Comparison of ENCODE assay signal across 8 mouse cellular contexts in genomic region chr4:100527554-100528001, GRCm38 (mm10). TPM values are rescaled to one million over a fixed set of nuclear protein-coding genes. Genes with fewer than 3 reads are reported as not detected.
A peak's percentile ranks its signal among the peaks of the same experiment; 100 is the strongest.
DNase-seq lines count a peak whose midpoint lies in the region; ATAC-seq lines count a peak whose summit lies in the region.

No protein-coding gene starts in this region.

- 0 out of 2 replicates have a peak, but pooled peaks cover 2% of the 10 kb centered on the region for H3K27me3 ChIP-seq in heart, embryonic 11.5 days (ENCODE audit: control insufficient read depth, insufficient read depth, low read length)
- no peaks in the 10 kb centered on the region; the same call in 1 of the 2 replicates for H3K27me3 ChIP-seq in limb, embryonic 15.5 days
- no peaks in the 10 kb centered on the region for H3K27me3 ChIP-seq in stomach, embryonic 14.5 days (ENCODE audit: control insufficient read depth, insufficient read depth, low read length)

- no peaks in the 10 kb centered on the region for H3K36me3 ChIP-seq in heart, embryonic 11.5 days (ENCODE audit: control insufficient read depth, insufficient read depth, low read length)
- H3K36me3 ChIP-seq in limb, embryonic 15.5 days, result no peaks in the 10 kb centered on the region
- no peaks in the 10 kb centered on the region for H3K36me3 ChIP-seq in stomach, embryonic 14.5 days (ENCODE audit: control insufficient read depth, insufficient read depth, low read length)

- ATAC-seq in heart, embryonic 11.5 days (replicated peaks; ENCODE audit: insufficient number of reproducible peaks, low FRiP score, low TSS enrichment), result peak; percentile 67; the same call in 1 of the 2 replicates
- ATAC-seq in limb, embryonic 15.5 days (ENCODE audit: insufficient number of reproducible peaks, low FRiP score, low TSS enrichment, low read depth), result peak; percentile 63
- ATAC-seq in stomach, embryonic 14.5 days (ENCODE audit: insufficient number of reproducible peaks, insufficient read depth, low FRiP score, low read depth), result peak; percentile 65; the same call in 1 of the 2 replicates

- H3K4me3 ChIP-seq in heart, embryonic 11.5 days (ENCODE audit: low read depth, low read length), result no peak overlapping the region
- peak overlapping the region; percentile 33 for H3K4me3 ChIP-seq in limb, embryonic 15.5 days
- peak overlapping the region; percentile 15; the same call in 1 of the 2 replicates for H3K4me3 ChIP-seq in stomach, embryonic 14.5 days (ENCODE audit: low read depth, low read length)

- WGBS in heart, embryonic 11.5 days (ENCODE audit: insufficient replicate concordance), result 7% methylated on average over 15 of the region's 15 CpGs
- 2% methylated on average over 15 of the region's 15 CpGs for WGBS in limb, embryonic 15.5 days
- 8% methylated on average over 15 of the region's 15 CpGs for WGBS in stomach, embryonic 14.5 days

- peak; percentile 12 to 16 for DNase-seq in cerebellum, postnatal 10 days
- DNase-seq in cerebellum, postnatal 14 days, result no peak
- peak; percentile 48 for DNase-seq in Muller cell, postnatal 12 days (ENCODE audit: inconsistent ontology term)
- DNase-seq in spleen, postnatal 36 days (ENCODE audit: low spot score in 2 of 2), result no peak
- DNase-seq in MN1 (ENCODE audit: low spot score), result no peak

- no peaks in the 10 kb centered on the region for H3K9me3 ChIP-seq in heart, embryonic 11.5 days (replicated peaks; ENCODE audit: control insufficient read depth, low read length)
- H3K9me3 ChIP-seq in limb, embryonic 15.5 days, result no peaks in the 10 kb centered on the region
- no peaks in the 10 kb centered on the region for H3K9me3 ChIP-seq in stomach, embryonic 14.5 days (ENCODE audit: control insufficient read depth, low read depth, low read length)

- peaks cover 21% of the 10 kb centered on the region for H3K4me1 ChIP-seq in heart, embryonic 11.5 days (ENCODE audit: control insufficient read depth, insufficient read depth, low read length)
- peaks cover 10% of the 10 kb centered on the region for H3K4me1 ChIP-seq in limb, embryonic 15.5 days
- H3K4me1 ChIP-seq in stomach, embryonic 14.5 days (ENCODE audit: control insufficient read depth, insufficient read depth, low read length), result 0 out of 2 replicates have a peak, but pooled peaks cover 3% of the 10 kb centered on the region

- peak overlapping the region; percentile 58 for H3K9ac ChIP-seq in heart, embryonic 11.5 days (ENCODE audit: low read depth, low read length)
- no peak overlapping the region for H3K9ac ChIP-seq in limb, embryonic 15.5 days
- H3K9ac ChIP-seq in stomach, embryonic 14.5 days (replicated peaks; ENCODE audit: low read depth, low read length), result no peak overlapping the region

- H3K27ac ChIP-seq in heart, embryonic 11.5 days (ENCODE audit: low read depth, low read length), result peak overlapping the region; percentile 6
- peak overlapping the region; percentile 69; the same call in 1 of the 2 replicates for H3K27ac ChIP-seq in limb, embryonic 15.5 days
- peak overlapping the region; percentile 29; the same call in 1 of the 2 replicates for H3K27ac ChIP-seq in stomach, embryonic 14.5 days (ENCODE audit: low read length)

- H3K4me2 ChIP-seq in heart, embryonic 11.5 days, result peak overlapping the region; percentile 58
- H3K4me2 ChIP-seq in limb, embryonic 15.5 days, result peak overlapping the region; percentile 53
- H3K4me2 ChIP-seq in stomach, embryonic 14.5 days (replicated peaks; ENCODE audit: low read depth, low read length), result peak overlapping the region; percentile 46

RNA-seq across cellular contexts. Expression of gene Ube2u, which starts 48.9 kb away (rescaled TPM):
- 0.36 and 0.42 TPM in 2 replicates for polyA plus RNA-seq in heart, embryonic 11.5 days (2014; fragmentation: Nextera tagmentation; extraction: Ambion mirVana)
- 0.15 and 0.33 TPM in 2 replicates for polyA plus RNA-seq in limb, embryonic 15.5 days (2015; fragmentation: Nextera tagmentation; extraction: Ambion mirVana)
- 0.26 and 0.38 TPM in 2 replicates for polyA plus RNA-seq in stomach, embryonic 14.5 days (2014; fragmentation: Nextera tagmentation; extraction: Ambion mirVana)

Comparison
In these comparisons a context has a peak if more than half of its experiments do, and no peak if none do; other contexts are left out.
1. DNase-seq: peak in cerebellum, postnatal 10 days (2 of 2) and Muller cell, postnatal 12 days (single experiment); none in cerebellum, postnatal 14 days (0 of 2), spleen, postnatal 36 days (0 of 2) and MN1 (single experiment).
2. H3K27ac ChIP-seq: peak in every context shown above with its lines; median percentile 69 in limb, embryonic 15.5 days; 29 in stomach, embryonic 14.5 days; 6 in heart, embryonic 11.5 days.
3. Peak in every context shown above with its lines, with median percentiles within 50 percentile points of each other: ATAC-seq and H3K4me2 ChIP-seq.